Mouse (Mus musculus): ENCODE measurements around the gene Lrrc15.

DNA sequence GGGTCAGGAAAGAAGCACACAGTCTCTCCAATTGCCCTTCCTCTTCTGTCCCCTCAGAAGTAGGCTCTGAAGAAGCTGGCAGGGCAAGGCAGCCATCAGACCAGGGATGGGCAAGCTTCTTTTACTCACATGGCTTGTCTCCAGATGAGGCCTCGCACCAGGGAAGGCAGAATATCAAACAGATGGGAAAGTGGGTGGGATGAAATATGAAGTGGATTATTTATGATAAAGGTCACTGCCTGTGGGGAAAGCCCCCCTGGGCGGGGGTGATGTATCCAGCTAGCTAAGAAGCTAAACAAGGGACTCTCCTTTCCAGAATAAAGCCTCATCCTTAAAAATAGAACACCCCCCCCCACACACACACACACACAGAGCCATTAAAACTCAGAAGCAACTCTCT, 47.5 kb downstream of the Lrrc15 start:
- TF ChIP-seq GATA1 (IDR thresholded peaks at IDR 0.05; ENCODE audit: borderline replicate concordance, low read length): no peak
- no peak for TF ChIP-seq FLI1 (IDR thresholded peaks at IDR 0.05; ENCODE audit: low read length)

Data from megakaryocyte, embryonic 14.5 days (primary cell).